Mouse (Mus musculus) thymus, adult 2 months (tissue): ENCODE measurements around the gene Ssu72. TPM values are rescaled to one million over a fixed set of nuclear protein-coding genes. Genes with fewer than 3 reads are reported as not detected.

Source experiments
- DNase-seq: peaks from one replicate; pipeline ENCODE4 v3.0.0; 2021
- H3K27ac ChIP-seq: fragments of 200-500 bp; 2 replicates; pipeline ENCODE4 v1.5.1; 2012; ENCODE audit warnings: low read length, control low read depth; ENCODE audit not compliant: control insufficient read depth, insufficient read depth
- H3K27me3 ChIP-seq: fragments of 200-500 bp; 2 replicates; pipeline ENCODE4 v1.6.1; 2012; ENCODE audit warnings: mild to moderate bottlenecking, low read length, moderate library complexity, mixed read lengths; ENCODE audit not compliant: control insufficient read depth, insufficient read depth
- H3K36me3 ChIP-seq: fragments of 200-500 bp; 2 replicates; pipeline ENCODE4 v1.6.1; 2012; ENCODE audit warnings: mild to moderate bottlenecking, low read length, moderate library complexity; ENCODE audit not compliant: control insufficient read depth, insufficient read depth
- H3K4me1 ChIP-seq: fragments of 200-500 bp; replicated peaks from 2 replicates; pipeline ENCODE4 v1.6.1; 2012; ENCODE audit warnings: low read length; ENCODE audit not compliant: control insufficient read depth, insufficient read depth
- H3K4me3 ChIP-seq: fragments of 200-500 bp; 2 replicates; pipeline ENCODE4 v1.5.1; 2012; ENCODE audit warnings: mild to moderate bottlenecking, low read length, control low read depth, moderate library complexity; ENCODE audit not compliant: control insufficient read depth, insufficient read depth
- CTCF ChIP-seq: fragments of 200-500 bp; IDR thresholded peaks from 2 replicates; pipeline ENCODE4 v1.5.1; 2012; ENCODE audit warnings: mild to moderate bottlenecking, control low read depth, low read length, moderate library complexity, borderline replicate concordance; ENCODE audit not compliant: control insufficient read depth, poor library complexity, insufficient read depth; ENCODE audit errors: extremely low read depth
- POLR2A ChIP-seq: fragments of 200-500 bp; IDR thresholded peaks from 2 replicates; pipeline ENCODE4 v1.6.1; 2012; ENCODE audit warnings: mild to moderate bottlenecking, low read length, control low read depth, moderate library complexity; ENCODE audit not compliant: control insufficient read depth, poor library complexity, insufficient read depth; ENCODE audit errors: extremely low read depth
- WGBS: fragments of 180-500 bp; shearing (Covaris S2); methylation state at CpG from one replicate; pipeline ENCODE4 v1.1.7; 2018; 5-methylcytosine and 5-hydroxymethylcytosine counted together
- polyA plus RNA-seq: library from polyadenylated mRNA; depleted of rRNA; stranded (reverse); fragments of >200 nt; gene quantifications from 2 replicates; pipeline ENCODE4 v1.2.3, GENCODE M21; 2012

The Ssu72 gene
- polyA plus RNA-seq, 1 experiment: 184 TPM

- WGBS: 1% methylated on average over 19 of the region's 19 CpGs
- no peak for DNase-seq
- H3K27ac ChIP-seq: peak overlapping the region; percentile 75
Observed at GRCm38 (mm10) chr4:155705592-155705929, 961 bp downstream of the Ssu72 start.

DNA sequence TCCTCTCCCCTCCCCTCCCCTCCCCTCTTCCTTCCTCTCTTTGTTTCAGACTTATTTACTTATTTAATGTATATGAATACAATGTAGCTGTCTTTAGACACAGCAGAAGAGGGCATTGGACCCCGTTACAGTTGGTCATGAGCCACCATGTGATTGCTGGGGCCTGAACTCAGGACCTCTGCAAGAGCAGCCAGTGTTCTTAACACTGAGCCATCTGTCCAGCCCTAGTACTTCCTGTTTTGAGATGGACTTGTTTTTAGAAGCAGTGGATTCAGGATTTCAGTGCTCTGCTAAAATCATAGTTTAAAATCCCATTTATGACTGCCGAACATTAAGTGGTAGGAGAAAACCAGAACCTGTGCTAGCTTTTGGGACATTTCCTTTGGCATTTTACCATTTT, 4.0 kb downstream of the Ssu72 start:
- no peak for TF ChIP-seq POLR2A
- no peak for TF ChIP-seq CTCF
- WGBS: 81% methylated on average over 2 of the region's 2 CpGs
- Histone ChIP-seq H3K36me3 (no peaks in the 10 kb centered on the region; the same call in 1 of the 2 replicates), H3K27me3 (no peaks in the 10 kb centered on the region), H3K27ac (peak overlapping the region; percentile 46), H3K4me3 (no peak overlapping the region), H3K4me1 (peaks cover 13% of the 10 kb centered on the region)
- no peak for DNase-seq

More at GRCm38 (mm10) chr4:155705592-155705929, 961 bp downstream of the Ssu72 start:
- Histone ChIP-seq H3K4me3 (peak overlapping the region; percentile 67), H3K27me3 (no peaks in the 10 kb centered on the region), H3K4me1 (peaks cover 13% of the 10 kb centered on the region), H3K36me3 (no peaks in the 10 kb centered on the region)
- TF ChIP-seq POLR2A: no peak
- no peak for TF ChIP-seq CTCF

DNA sequence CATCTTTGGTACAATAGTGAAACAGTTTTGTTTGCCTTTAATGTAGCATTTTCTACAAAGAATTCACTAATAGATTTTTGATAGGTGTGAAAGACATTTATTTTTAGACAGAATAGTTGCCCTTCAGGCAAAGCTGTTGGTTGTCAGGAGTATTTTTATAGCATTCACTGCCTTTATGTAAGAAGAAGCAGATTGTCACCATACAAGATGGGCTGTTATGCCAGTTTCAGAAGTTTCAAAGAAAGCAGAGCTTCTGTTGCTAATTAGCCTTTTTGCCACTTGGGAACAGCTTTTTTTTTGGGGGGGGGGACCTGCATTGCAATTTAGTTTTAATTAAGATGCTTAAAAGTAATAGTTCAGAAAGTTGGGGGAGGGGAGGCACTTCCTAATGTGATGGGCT, 4.4 kb downstream of the Ssu72 start:
- Histone ChIP-seq H3K27ac (no peak overlapping the region), H3K36me3 (no peaks in the 10 kb centered on the region; the same call in 1 of the 2 replicates), H3K4me3 (no peak overlapping the region), H3K4me1 (peaks cover 13% of the 10 kb centered on the region), H3K27me3 (no peaks in the 10 kb centered on the region)
- no peak for DNase-seq
- TF ChIP-seq CTCF (no peak), POLR2A (no peak)

DNA sequence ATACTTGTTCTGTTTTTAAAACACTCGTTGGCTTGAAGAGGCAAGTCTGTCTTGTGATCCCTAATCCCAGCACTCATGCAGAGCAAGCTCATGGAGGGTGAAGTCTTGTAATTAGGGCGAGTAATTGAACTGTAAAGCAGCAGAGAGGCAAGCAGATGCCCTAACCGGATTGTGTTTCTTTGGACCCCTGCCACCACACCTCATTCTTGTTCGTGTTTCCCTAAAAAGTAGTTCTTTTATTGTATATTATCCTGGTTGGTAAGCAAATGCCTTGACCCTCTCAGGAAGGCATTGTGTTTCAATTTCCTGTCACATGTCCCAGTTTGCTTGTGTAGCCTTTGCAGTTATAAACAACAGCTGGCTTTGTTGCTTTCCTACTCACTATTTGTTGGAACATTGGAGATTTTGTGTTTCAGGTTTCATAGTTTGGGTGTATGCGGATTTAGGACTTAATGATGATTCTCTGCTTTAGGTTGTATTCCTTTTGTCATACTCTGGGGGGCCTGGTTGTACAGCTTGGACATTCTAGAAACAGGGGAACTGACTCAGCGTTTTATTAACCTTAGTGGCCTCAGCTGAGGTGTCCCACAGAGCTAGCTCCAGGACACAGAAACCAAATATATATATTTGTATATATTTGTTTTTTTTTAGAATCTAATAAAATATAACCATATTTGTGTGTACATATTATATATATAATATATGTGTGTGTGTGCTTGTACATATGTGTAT, 6.1 kb downstream of the Ssu72 start:
- Histone ChIP-seq H3K27ac (no peak overlapping the region), H3K27me3 (no peaks in the 10 kb centered on the region), H3K36me3 (peaks cover 6% of the 10 kb centered on the region), H3K4me1 (peaks cover 9% of the 10 kb centered on the region), H3K4me3 (no peak overlapping the region)
- 56% methylated on average over 6 of the region's 6 CpGs for WGBS
- DNase-seq: no peak
- no peak for TF ChIP-seq CTCF
- no peak for TF ChIP-seq POLR2A

DNA sequence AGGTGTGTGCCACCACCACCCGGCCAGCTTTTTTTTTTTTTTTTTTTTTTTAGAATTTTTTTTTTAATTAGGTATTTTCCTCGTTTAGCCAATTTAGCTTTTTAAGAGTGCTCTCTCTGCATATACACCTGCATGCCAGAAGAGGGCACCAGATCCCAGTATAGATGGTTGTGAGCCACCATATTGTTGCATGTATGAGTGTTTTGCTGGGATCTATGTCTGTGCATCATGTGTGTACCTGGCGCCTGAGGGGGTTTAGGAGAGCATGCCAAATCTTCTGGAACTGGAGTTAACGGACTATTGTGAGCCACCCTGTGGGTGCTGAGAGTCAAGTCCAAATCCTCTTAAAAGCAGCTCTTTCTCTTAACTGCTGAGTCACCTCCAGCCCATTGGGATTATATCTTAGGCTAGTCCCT, 17.1 kb downstream of the Ssu72 start:
- no peaks in the 10 kb centered on the region for H3K27me3 ChIP-seq
- H3K4me1 ChIP-seq: no peaks in the 10 kb centered on the region
- DNase-seq: peak; percentile 16
- peaks cover 15% of the 10 kb centered on the region for H3K36me3 ChIP-seq
- TF ChIP-seq CTCF (no peak), POLR2A (no peak)
- WGBS: 51% methylated on average over 4 of the region's 4 CpGs
- no peak overlapping the region for H3K4me3 ChIP-seq
- no peak overlapping the region for H3K27ac ChIP-seq

DNA sequence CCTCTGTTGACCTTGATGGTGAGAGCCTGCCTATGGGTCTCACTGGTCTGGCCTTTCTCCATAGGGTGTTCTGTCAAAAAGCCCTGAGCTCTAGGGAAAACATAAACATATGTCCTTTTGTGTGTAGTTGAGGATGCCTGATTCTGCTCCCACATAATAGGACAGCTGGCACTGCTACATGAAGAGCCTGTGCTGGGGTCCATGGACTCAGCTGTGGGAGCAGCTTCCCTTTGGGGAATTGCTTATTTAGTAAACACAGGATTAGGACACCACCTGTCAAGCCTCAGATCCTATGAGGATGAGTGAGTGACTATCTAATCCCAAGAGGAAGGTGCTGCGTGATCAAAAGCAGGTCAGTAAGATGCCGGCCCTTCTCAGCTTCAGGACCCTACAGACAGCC, 23.4 kb downstream of the Ssu72 start:
- TF ChIP-seq POLR2A (no peak), CTCF (no peak)
- 98% methylated on average over 2 of the region's 2 CpGs for WGBS

GRCm38 (mm10) chr4:155733267-155733666, 28.7 kb downstream of the Ssu72 start:
- Histone ChIP-seq H3K4me3 (no peak overlapping the region), H3K27ac (no peak overlapping the region), H3K4me1 (peaks cover 14% of the 10 kb centered on the region), H3K27me3 (no peaks in the 10 kb centered on the region), H3K36me3 (no peaks in the 10 kb centered on the region)
- 94% methylated on average over 10 of the region's 10 CpGs for WGBS
- TF ChIP-seq CTCF (no peak), POLR2A (no peak)
- DNase-seq: no peak

More for the DNA sequence above, 23.4 kb downstream of the Ssu72 start:
- Histone ChIP-seq H3K4me1 (no peaks in the 10 kb centered on the region), H3K27me3 (no peaks in the 10 kb centered on the region), H3K27ac (no peak overlapping the region), H3K36me3 (peaks cover 4% of the 10 kb centered on the region; the same call in 1 of the 2 replicates), H3K4me3 (no peak overlapping the region)
- no peak for DNase-seq
